Mouse (Mus musculus) megakaryocyte progenitor cell, adult 5-6 weeks (primary cell): ENCODE measurements at regions not wholly inside any gene's neighbourhood (a gene's known extent, or its start where the extent isn't known, plus 50 kb on each side); places are given as distances from the start of the nearest gene placed in this dataset.

ENCODE experiments used
- ATAC-seq: replicated peaks from 2 replicates; pipeline ENCODE4 v1.8.0; 2016; ENCODE audit warnings: mild to moderate bottlenecking, moderate TSS enrichment, inconsistent platforms; ENCODE audit not compliant: poor library complexity

GRCm38 (mm10) chr10:38875667-38876245, 54.2 kb upstream of the Rfpl4b start:
- peak; percentile 71 for ATAC-seq

GRCm38 (mm10) chr10:38879271-38879670, 57.7 kb upstream of the Rfpl4b start:
- no peak for ATAC-seq

- peak; percentile 38; the same call in 1 of the 2 replicates for ATAC-seq
Observed at GRCm38 (mm10) chr10:38880642-38881187, 59.1 kb upstream of the Rfpl4b start.

- ATAC-seq: no peak
Observed at GRCm38 (mm10) chr10:38882154-38882553, 60.6 kb upstream of the Rfpl4b start.

- no peak for ATAC-seq
Observed at GRCm38 (mm10) chr10:38883816-38884599, 62.4 kb upstream of the Rfpl4b start.

GRCm38 (mm10) chr10:38884641-38885040, 63.1 kb upstream of the Rfpl4b start:
- peak; percentile 88 for ATAC-seq

- ATAC-seq: no peak
Observed at GRCm38 (mm10) chr10:38886441-38886840, 64.9 kb upstream of the Rfpl4b start.

- no peak for ATAC-seq
Observed at GRCm38 (mm10) chr10:38887896-38888295, 66.3 kb upstream of the Rfpl4b start.

GRCm38 (mm10) chr10:38894706-38895105, 70.6 kb upstream of the Lama4 start:
- no peak for ATAC-seq

- ATAC-seq: no peak
Observed at GRCm38 (mm10) chr10:38895656-38896055, 69.7 kb upstream of the Lama4 start.

GRCm38 (mm10) chr10:38897573-38897972, 67.7 kb upstream of the Lama4 start:
- ATAC-seq: no peak

- ATAC-seq: no peak
Observed at GRCm38 (mm10) chr10:38906121-38906520, 59.2 kb upstream of the Lama4 start.

GRCm38 (mm10) chr10:38907835-38908234, 57.5 kb upstream of the Lama4 start:
- ATAC-seq: no peak

- ATAC-seq: no peak
Observed at GRCm38 (mm10) chr10:38908277-38908676, 57.0 kb upstream of the Lama4 start.

- no peak for ATAC-seq
Observed at GRCm38 (mm10) chr10:38909152-38909732, 56.1 kb upstream of the Lama4 start.

- no peak for ATAC-seq
Observed at GRCm38 (mm10) chr10:38909843-38910242, 55.5 kb upstream of the Lama4 start.

- no peak for ATAC-seq
Observed at GRCm38 (mm10) chr10:38913013-38913412, 52.3 kb upstream of the Lama4 start.
